Mouse (Mus musculus): ENCODE results near the gene Fdxacb1. TPM values are rescaled to one million over a fixed set of nuclear protein-coding genes. Genes with fewer than 3 reads are reported as not detected.
A peak's percentile ranks its signal among the peaks of the same experiment; 100 is the strongest.

The Fdxacb1 gene
- polyA plus RNA-seq, 1 experiment from 2014 or later, result 10.7 TPM

GRCm38 (mm10) chr9:50795266-50795665, 27.2 kb downstream of the Fdxacb1 start:
- no peaks in the 10 kb centered on the region for H3K27me3 ChIP-seq (ENCODE audit: control insufficient read depth, insufficient read depth, low read length)
- H3K36me3 ChIP-seq (replicated peaks; ENCODE audit: control insufficient read depth, insufficient read depth), result peaks cover 87% of the 10 kb centered on the region
- H3K4me1 ChIP-seq (replicated peaks; ENCODE audit: control insufficient read depth, insufficient read depth, low read length), result no peaks in the 10 kb centered on the region
- no peak overlapping the region for H3K27ac ChIP-seq
- no peak for DNase-seq (ENCODE audit: low spot score)
- H3K9ac ChIP-seq, result no peak overlapping the region
- no peak overlapping the region for H3K4me3 ChIP-seq (replicated peaks; ENCODE audit: low read length)
- no peak overlapping the region for H3K4me2 ChIP-seq (replicated peaks)
- no peaks in the 10 kb centered on the region for H3K9me3 ChIP-seq (ENCODE audit: control insufficient read depth, low read length)
- no peak for ATAC-seq (ENCODE audit: low FRiP score)
- 94% methylated on average over 3 of the region's 3 CpGs for WGBS

- Histone ChIP-seq H3K4me1 (replicated peaks; ENCODE audit: control insufficient read depth, insufficient read depth, low read length) (no peaks in the 10 kb centered on the region), H3K36me3 (replicated peaks; ENCODE audit: control insufficient read depth, insufficient read depth) (peaks cover 88% of the 10 kb centered on the region), H3K27ac (no peak overlapping the region), H3K4me3 (replicated peaks; ENCODE audit: low read length) (no peak overlapping the region), H3K4me2 (replicated peaks) (no peak overlapping the region), H3K27me3 (ENCODE audit: control insufficient read depth, insufficient read depth, low read length) (no peaks in the 10 kb centered on the region), H3K9ac (no peak overlapping the region), H3K9me3 (ENCODE audit: control insufficient read depth, low read length) (no peaks in the 10 kb centered on the region)
- ATAC-seq (ENCODE audit: low FRiP score), result no peak
- no peak for DNase-seq (ENCODE audit: low spot score)
- 92% methylated on average over 8 of the region's 8 CpGs for WGBS
Observed at GRCm38 (mm10) chr9:50796776-50797175, 28.7 kb downstream of the Fdxacb1 start.

- no peak for ATAC-seq (ENCODE audit: low FRiP score)
- no peaks in the 10 kb centered on the region for H3K4me1 ChIP-seq (replicated peaks; ENCODE audit: control insufficient read depth, insufficient read depth, low read length)
- no peak for DNase-seq (ENCODE audit: low spot score)
- no peaks in the 10 kb centered on the region for H3K27me3 ChIP-seq (ENCODE audit: control insufficient read depth, insufficient read depth, low read length)
- no peak overlapping the region for H3K4me2 ChIP-seq (replicated peaks)
- 97% methylated on average over 7 of the region's 7 CpGs for WGBS
- H3K4me3 ChIP-seq (replicated peaks; ENCODE audit: low read length), result no peak overlapping the region
- no peak overlapping the region for H3K27ac ChIP-seq
- no peak overlapping the region for H3K9ac ChIP-seq
- H3K36me3 ChIP-seq (replicated peaks; ENCODE audit: control insufficient read depth, insufficient read depth), result peaks cover 88% of the 10 kb centered on the region
- H3K9me3 ChIP-seq (ENCODE audit: control insufficient read depth, low read length), result no peaks in the 10 kb centered on the region
Observed at GRCm38 (mm10) chr9:50797641-50798040, 29.6 kb downstream of the Fdxacb1 start.

GRCm38 (mm10) chr9:50798368-50798767, 30.3 kb downstream of the Fdxacb1 start:
- Histone ChIP-seq H3K9me3 (ENCODE audit: control insufficient read depth, low read length) (no peaks in the 10 kb centered on the region), H3K9ac (no peak overlapping the region), H3K36me3 (replicated peaks; ENCODE audit: control insufficient read depth, insufficient read depth) (peaks cover 89% of the 10 kb centered on the region), H3K4me1 (replicated peaks; ENCODE audit: control insufficient read depth, insufficient read depth, low read length) (no peaks in the 10 kb centered on the region), H3K4me2 (replicated peaks) (no peak overlapping the region), H3K4me3 (replicated peaks; ENCODE audit: low read length) (no peak overlapping the region), H3K27me3 (ENCODE audit: control insufficient read depth, insufficient read depth, low read length) (no peaks in the 10 kb centered on the region), H3K27ac (no peak overlapping the region)
- ATAC-seq (ENCODE audit: low FRiP score), result no peak
- DNase-seq (ENCODE audit: low spot score), result no peak
- 90% methylated on average over 5 of the region's 5 CpGs for WGBS

- DNase-seq (ENCODE audit: low spot score), result peak; percentile 31
- Histone ChIP-seq H3K4me1 (replicated peaks; ENCODE audit: control insufficient read depth, insufficient read depth, low read length) (no peaks in the 10 kb centered on the region), H3K9ac (no peak overlapping the region), H3K9me3 (ENCODE audit: control insufficient read depth, low read length) (no peaks in the 10 kb centered on the region), H3K36me3 (replicated peaks; ENCODE audit: control insufficient read depth, insufficient read depth) (peaks cover 91% of the 10 kb centered on the region), H3K4me3 (replicated peaks; ENCODE audit: low read length) (no peak overlapping the region), H3K27ac (no peak overlapping the region), H3K4me2 (replicated peaks) (no peak overlapping the region), H3K27me3 (ENCODE audit: control insufficient read depth, insufficient read depth, low read length) (no peaks in the 10 kb centered on the region)
- 73% methylated on average over 2 of the region's 2 CpGs for WGBS
- no peak for ATAC-seq (ENCODE audit: low FRiP score)
Observed at GRCm38 (mm10) chr9:50800985-50801384, 32.9 kb downstream of the Fdxacb1 start.

GRCm38 (mm10) chr9:50803055-50803671, 35.1 kb downstream of the Fdxacb1 start:
- H3K9ac ChIP-seq, result no peak overlapping the region
- no peak overlapping the region for H3K27ac ChIP-seq
- no peak for DNase-seq (ENCODE audit: low spot score)
- ATAC-seq (ENCODE audit: low FRiP score), result no peak
- no peak overlapping the region for H3K4me2 ChIP-seq (replicated peaks)
- no peaks in the 10 kb centered on the region for H3K9me3 ChIP-seq (ENCODE audit: control insufficient read depth, low read length)
- H3K4me1 ChIP-seq (replicated peaks; ENCODE audit: control insufficient read depth, insufficient read depth, low read length), result no peaks in the 10 kb centered on the region
- 87% methylated on average over 7 of the region's 7 CpGs for WGBS
- peaks cover 92% of the 10 kb centered on the region for H3K36me3 ChIP-seq (replicated peaks; ENCODE audit: control insufficient read depth, insufficient read depth)
- H3K4me3 ChIP-seq (replicated peaks; ENCODE audit: low read length), result no peak overlapping the region
- H3K27me3 ChIP-seq (ENCODE audit: control insufficient read depth, insufficient read depth, low read length), result no peaks in the 10 kb centered on the region

GRCm38 (mm10) chr9:50808471-50808870, 40.4 kb downstream of the Fdxacb1 start:
- Histone ChIP-seq H3K36me3 (replicated peaks; ENCODE audit: control insufficient read depth, insufficient read depth) (peaks cover 91% of the 10 kb centered on the region), H3K4me3 (replicated peaks; ENCODE audit: low read length) (no peak overlapping the region), H3K27me3 (ENCODE audit: control insufficient read depth, insufficient read depth, low read length) (no peaks in the 10 kb centered on the region), H3K9ac (no peak overlapping the region), H3K4me1 (replicated peaks; ENCODE audit: control insufficient read depth, insufficient read depth, low read length) (no peaks in the 10 kb centered on the region), H3K9me3 (ENCODE audit: control insufficient read depth, low read length) (no peaks in the 10 kb centered on the region), H3K27ac (no peak overlapping the region), H3K4me2 (replicated peaks) (no peak overlapping the region)
- WGBS, result 68% methylated on average over 6 of the region's 6 CpGs
- DNase-seq (ENCODE audit: low spot score) (no peak), ATAC-seq (ENCODE audit: low FRiP score) (no peak)

- Histone ChIP-seq H3K4me2 (replicated peaks) (no peak overlapping the region), H3K9ac (no peak overlapping the region), H3K4me3 (replicated peaks; ENCODE audit: low read length) (no peak overlapping the region), H3K36me3 (replicated peaks; ENCODE audit: control insufficient read depth, insufficient read depth) (peaks cover 91% of the 10 kb centered on the region), H3K4me1 (replicated peaks; ENCODE audit: control insufficient read depth, insufficient read depth, low read length) (no peaks in the 10 kb centered on the region), H3K27me3 (ENCODE audit: control insufficient read depth, insufficient read depth, low read length) (no peaks in the 10 kb centered on the region), H3K9me3 (ENCODE audit: control insufficient read depth, low read length) (no peaks in the 10 kb centered on the region), H3K27ac (no peak overlapping the region)
- ATAC-seq (ENCODE audit: low FRiP score) (no peak), DNase-seq (ENCODE audit: low spot score) (no peak)
- WGBS, result 92% methylated on average over 13 of the region's 13 CpGs
Observed at GRCm38 (mm10) chr9:50809146-50809545, 41.1 kb downstream of the Fdxacb1 start.

- H3K27me3 ChIP-seq (ENCODE audit: control insufficient read depth, insufficient read depth, low read length), result no peaks in the 10 kb centered on the region
- ATAC-seq (ENCODE audit: low FRiP score) (no peak), DNase-seq (ENCODE audit: low spot score) (no peak)
- H3K4me3 ChIP-seq (replicated peaks; ENCODE audit: low read length), result no peak overlapping the region
- H3K9ac ChIP-seq, result no peak overlapping the region
- H3K27ac ChIP-seq, result no peak overlapping the region
- H3K4me1 ChIP-seq (replicated peaks; ENCODE audit: control insufficient read depth, insufficient read depth, low read length), result no peaks in the 10 kb centered on the region
- no peak overlapping the region for H3K4me2 ChIP-seq (replicated peaks)
- peaks cover 78% of the 10 kb centered on the region for H3K36me3 ChIP-seq (replicated peaks; ENCODE audit: control insufficient read depth, insufficient read depth)
- WGBS, result 98% methylated on average over 7 of the region's 7 CpGs
- no peaks in the 10 kb centered on the region for H3K9me3 ChIP-seq (ENCODE audit: control insufficient read depth, low read length)
Observed at GRCm38 (mm10) chr9:50811187-50811586, 43.2 kb downstream of the Fdxacb1 start.

GRCm38 (mm10) chr9:50811746-50812145, 43.7 kb downstream of the Fdxacb1 start:
- no peaks in the 10 kb centered on the region for H3K27me3 ChIP-seq (ENCODE audit: control insufficient read depth, insufficient read depth, low read length)
- no peaks in the 10 kb centered on the region for H3K9me3 ChIP-seq (ENCODE audit: control insufficient read depth, low read length)
- H3K4me2 ChIP-seq (replicated peaks), result no peak overlapping the region
- 90% methylated on average over 2 of the region's 2 CpGs for WGBS
- H3K36me3 ChIP-seq (replicated peaks; ENCODE audit: control insufficient read depth, insufficient read depth), result peaks cover 78% of the 10 kb centered on the region
- no peak overlapping the region for H3K4me3 ChIP-seq (replicated peaks; ENCODE audit: low read length)
- DNase-seq (ENCODE audit: low spot score), result no peak
- no peak for ATAC-seq (ENCODE audit: low FRiP score)
- no peak overlapping the region for H3K27ac ChIP-seq
- no peaks in the 10 kb centered on the region for H3K4me1 ChIP-seq (replicated peaks; ENCODE audit: control insufficient read depth, insufficient read depth, low read length)
- H3K9ac ChIP-seq, result no peak overlapping the region

All from hindbrain, embryonic 14.5 days (tissue).